Mouse (Mus musculus): ENCODE data around the gene Rtkn2. TPM values are rescaled to one million over a fixed set of nuclear protein-coding genes. Genes with fewer than 3 reads are reported as not detected.

Gene Rtkn2
- polyA plus RNA-seq, 1 experiment, result not detected

DNA sequence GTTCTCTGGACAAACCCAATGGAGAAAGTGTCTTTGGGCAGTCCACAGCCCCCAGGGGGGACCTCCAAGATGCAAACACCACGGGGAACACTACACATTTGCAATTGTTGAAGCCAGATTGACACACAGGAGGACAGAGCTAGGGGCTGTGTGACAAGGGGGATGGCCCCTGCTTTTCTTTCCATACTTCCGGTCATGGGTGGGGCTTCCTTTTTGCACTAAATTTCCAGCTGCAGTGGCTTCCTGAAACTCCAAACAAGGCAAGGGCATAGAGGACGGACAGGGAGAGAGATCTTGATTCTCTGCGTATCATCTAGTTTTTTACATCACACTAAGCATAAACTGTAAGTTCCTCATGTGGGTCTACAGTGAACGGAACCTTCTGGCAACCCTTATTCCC is 88.6 kb downstream of the Rtkn2 start:
- Histone ChIP-seq H3K27ac (replicated peaks; ENCODE audit: low read depth, low read length) (no peak overlapping the region; the same call in 1 of the 2 replicates), H3K4me3 (ENCODE audit: insufficient read depth, low read depth, low read length) (no peak overlapping the region), H3K4me1 (ENCODE audit: control insufficient read depth, insufficient read depth, insufficient read length, low read length) (peaks cover 5% of the 10 kb centered on the region)

GRCm38 (mm10) chr10:68068426-68068825 is 89.1 kb downstream of the Rtkn2 start:
- Histone ChIP-seq H3K4me3 (ENCODE audit: insufficient read depth, low read depth, low read length) (no peak overlapping the region), H3K4me1 (ENCODE audit: control insufficient read depth, insufficient read depth, insufficient read length, low read length) (peaks cover 4% of the 10 kb centered on the region), H3K27ac (replicated peaks; ENCODE audit: low read depth, low read length) (no peak overlapping the region; the same call in 1 of the 2 replicates)

DNA sequence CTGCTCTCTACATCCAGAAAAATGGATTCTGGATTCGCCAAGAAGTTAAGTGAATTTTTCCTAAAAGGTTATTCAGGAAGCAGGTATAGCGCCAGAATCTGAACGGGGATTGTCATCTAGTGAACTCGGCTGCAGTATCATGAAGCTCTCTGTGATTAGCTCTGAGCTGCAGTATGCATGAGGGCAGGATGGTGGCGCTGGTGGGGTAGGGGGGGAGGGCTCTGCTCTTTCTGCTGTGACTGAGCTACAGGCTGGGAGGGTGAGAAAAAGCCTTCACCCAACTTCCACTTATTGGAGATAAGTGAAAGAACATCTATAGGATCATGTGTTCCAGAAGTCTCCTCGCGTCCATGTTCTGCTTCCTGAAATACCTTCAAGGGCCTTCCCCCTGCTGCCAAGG is 91.7 kb downstream of the Rtkn2 start:
- H3K4me1 ChIP-seq (ENCODE audit: control insufficient read depth, insufficient read depth, insufficient read length, low read length), result no peaks in the 10 kb centered on the region; the same call in 1 of the 2 replicates
- no peak overlapping the region for H3K27ac ChIP-seq (replicated peaks; ENCODE audit: low read depth, low read length)
- no peak overlapping the region for H3K4me3 ChIP-seq (ENCODE audit: insufficient read depth, low read depth, low read length)

- H3K27ac ChIP-seq (replicated peaks; ENCODE audit: low read depth, low read length), result no peak overlapping the region
- H3K4me1 ChIP-seq (ENCODE audit: control insufficient read depth, insufficient read depth, insufficient read length, low read length), result no peaks in the 10 kb centered on the region; the same call in 1 of the 2 replicates
- H3K4me3 ChIP-seq (ENCODE audit: insufficient read depth, low read depth, low read length), result no peak overlapping the region
Observed at GRCm38 (mm10) chr10:68072626-68073025, 93.3 kb downstream of the Rtkn2 start.

GRCm38 (mm10) chr10:68074291-68074690 is 94.9 kb downstream of the Rtkn2 start:
- Histone ChIP-seq H3K4me3 (ENCODE audit: insufficient read depth, low read depth, low read length) (no peak overlapping the region), H3K27ac (replicated peaks; ENCODE audit: low read depth, low read length) (peak overlapping the region; percentile 31; the same call in 1 of the 2 replicates), H3K4me1 (ENCODE audit: control insufficient read depth, insufficient read depth, insufficient read length, low read length) (no peaks in the 10 kb centered on the region; the same call in 1 of the 2 replicates)

GRCm38 (mm10) chr10:68075181-68075580 is 95.8 kb downstream of the Rtkn2 start:
- no peak overlapping the region for H3K27ac ChIP-seq (replicated peaks; ENCODE audit: low read depth, low read length)
- H3K4me1 ChIP-seq (ENCODE audit: control insufficient read depth, insufficient read depth, insufficient read length, low read length), result peaks cover 4% of the 10 kb centered on the region; the same call in 1 of the 2 replicates
- H3K4me3 ChIP-seq (ENCODE audit: insufficient read depth, low read depth, low read length), result no peak overlapping the region

DNA sequence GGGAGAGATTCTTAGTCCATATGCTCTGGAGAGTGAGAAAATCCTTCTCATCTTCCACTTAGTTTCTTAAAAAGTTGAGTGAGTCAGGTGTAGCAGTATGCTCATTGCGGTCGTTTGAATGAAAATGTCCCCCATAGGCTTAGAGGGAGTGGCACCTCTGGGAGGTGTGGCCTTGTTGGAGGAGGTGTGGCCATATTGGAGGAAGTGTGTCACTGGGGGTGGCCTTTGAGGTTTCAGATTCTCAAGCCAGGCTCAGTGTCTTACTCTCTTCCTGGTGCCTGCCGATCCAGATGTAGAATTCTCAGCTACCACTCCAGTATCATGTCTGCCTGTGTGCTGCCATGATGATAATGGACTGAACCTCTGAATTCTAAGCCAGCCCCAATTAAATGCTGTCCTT is 99.3 kb downstream of the Rtkn2 start:
- Histone ChIP-seq H3K4me3 (ENCODE audit: insufficient read depth, low read depth, low read length) (no peak overlapping the region), H3K4me1 (ENCODE audit: control insufficient read depth, insufficient read depth, insufficient read length, low read length) (peaks cover 10% of the 10 kb centered on the region; the same call in 1 of the 2 replicates), H3K27ac (replicated peaks; ENCODE audit: low read depth, low read length) (no peak overlapping the region)

GRCm38 (mm10) chr10:68079910-68080670 is 100.7 kb downstream of the Rtkn2 start:
- Histone ChIP-seq H3K27ac (replicated peaks; ENCODE audit: low read depth, low read length) (peak overlapping the region; percentile 94), H3K4me1 (ENCODE audit: control insufficient read depth, insufficient read depth, insufficient read length, low read length) (peaks cover 10% of the 10 kb centered on the region; the same call in 1 of the 2 replicates), H3K4me3 (ENCODE audit: insufficient read depth, low read depth, low read length) (peak overlapping the region; percentile 4; the same call in 1 of the 2 replicates)

DNA sequence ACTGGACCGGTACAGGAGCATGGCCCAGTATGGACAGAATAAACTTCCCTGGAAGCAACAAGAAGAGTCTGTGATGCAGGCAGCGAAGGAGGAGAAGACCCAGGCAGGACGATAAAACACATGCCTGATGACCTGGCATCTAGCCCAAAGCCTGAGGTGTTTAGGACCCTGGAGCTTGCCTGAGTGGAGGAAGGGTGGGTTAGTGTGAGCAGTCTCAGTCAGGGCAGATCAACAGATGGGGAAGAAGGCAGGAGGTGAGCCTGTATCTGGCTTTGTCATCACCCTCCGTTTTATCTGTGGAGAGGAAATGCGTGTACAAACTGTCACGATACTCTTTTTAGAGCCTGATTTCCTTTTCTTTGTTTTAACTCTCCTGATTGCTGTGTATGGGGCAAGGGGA is 102.3 kb downstream of the Rtkn2 start:
- peak overlapping the region; percentile 34 for H3K4me3 ChIP-seq (ENCODE audit: insufficient read depth, low read depth, low read length)
- H3K27ac ChIP-seq (replicated peaks; ENCODE audit: low read depth, low read length), result peak overlapping the region; percentile 94
- H3K4me1 ChIP-seq (ENCODE audit: control insufficient read depth, insufficient read depth, insufficient read length, low read length), result peaks cover 10% of the 10 kb centered on the region; the same call in 1 of the 2 replicates

DNA sequence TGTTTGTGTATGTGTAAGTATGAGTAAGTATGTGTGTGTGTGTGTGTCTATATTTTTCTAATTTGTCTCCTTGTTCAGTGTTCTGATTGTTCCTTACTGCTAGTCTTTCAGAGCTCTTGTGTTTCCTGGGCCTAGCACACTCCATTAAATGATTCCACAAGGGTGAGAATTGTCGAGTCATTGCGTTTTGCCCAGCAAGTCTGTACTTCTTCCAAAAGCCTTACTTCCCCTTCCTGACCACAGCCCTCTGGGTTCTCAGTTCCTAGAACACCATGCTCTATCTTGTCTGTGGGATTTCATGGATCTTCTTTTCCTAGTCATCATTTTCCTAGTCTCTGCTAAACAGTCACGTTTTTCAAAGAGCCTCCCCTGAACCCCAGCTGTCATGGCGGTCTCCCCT is 106.2 kb downstream of the Rtkn2 start:
- no peak overlapping the region for H3K4me3 ChIP-seq (ENCODE audit: insufficient read depth, low read depth, low read length)
- peaks cover 6% of the 10 kb centered on the region; the same call in 1 of the 2 replicates for H3K4me1 ChIP-seq (ENCODE audit: control insufficient read depth, insufficient read depth, insufficient read length, low read length)
- H3K27ac ChIP-seq (replicated peaks; ENCODE audit: low read depth, low read length), result no peak overlapping the region

DNA sequence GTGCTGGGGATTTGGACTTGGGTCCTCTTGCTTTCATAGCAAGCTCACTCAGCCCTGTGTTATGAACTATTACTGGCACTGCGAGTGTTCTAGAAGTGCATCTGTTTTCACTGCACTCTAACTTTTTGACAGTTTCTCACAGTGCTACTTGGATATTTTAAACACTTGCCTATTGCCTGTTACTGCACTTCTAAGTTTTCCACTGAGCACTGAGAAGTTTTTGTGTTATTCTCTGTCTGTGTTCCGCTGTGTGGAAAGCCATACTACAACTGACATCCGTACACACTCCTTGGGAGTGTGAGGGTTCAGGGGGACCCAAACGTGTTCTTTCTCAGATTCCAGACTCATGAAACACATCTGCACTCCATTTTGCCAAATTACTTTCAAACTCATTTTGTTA is 107.6 kb downstream of the Rtkn2 start:
- H3K27ac ChIP-seq (replicated peaks; ENCODE audit: low read depth, low read length), result no peak overlapping the region
- H3K4me1 ChIP-seq (ENCODE audit: control insufficient read depth, insufficient read depth, insufficient read length, low read length), result peaks cover 18% of the 10 kb centered on the region
- no peak overlapping the region for H3K4me3 ChIP-seq (ENCODE audit: insufficient read depth, low read depth, low read length)

GRCm38 (mm10) chr10:68087722-68088121 is 108.4 kb downstream of the Rtkn2 start:
- H3K27ac ChIP-seq (replicated peaks; ENCODE audit: low read depth, low read length), result no peak overlapping the region
- no peak overlapping the region for H3K4me3 ChIP-seq (ENCODE audit: insufficient read depth, low read depth, low read length)
- H3K4me1 ChIP-seq (ENCODE audit: control insufficient read depth, insufficient read depth, insufficient read length, low read length), result peaks cover 20% of the 10 kb centered on the region

- Histone ChIP-seq H3K27ac (replicated peaks; ENCODE audit: low read depth, low read length) (peak overlapping the region; percentile 97), H3K4me3 (ENCODE audit: insufficient read depth, low read depth, low read length) (peak overlapping the region; percentile 19; the same call in 1 of the 2 replicates), H3K4me1 (ENCODE audit: control insufficient read depth, insufficient read depth, insufficient read length, low read length) (peaks cover 24% of the 10 kb centered on the region)
Observed at GRCm38 (mm10) chr10:68089435-68090196, 110.2 kb downstream of the Rtkn2 start.

GRCm38 (mm10) chr10:68090197-68090535 is 110.8 kb downstream of the Rtkn2 start:
- H3K27ac ChIP-seq (replicated peaks; ENCODE audit: low read depth, low read length), result peak overlapping the region; percentile 97
- H3K4me3 ChIP-seq (ENCODE audit: insufficient read depth, low read depth, low read length), result peak overlapping the region; percentile 19; the same call in 1 of the 2 replicates
- H3K4me1 ChIP-seq (ENCODE audit: control insufficient read depth, insufficient read depth, insufficient read length, low read length), result peaks cover 24% of the 10 kb centered on the region

- H3K4me1 ChIP-seq (ENCODE audit: control insufficient read depth, insufficient read depth, insufficient read length, low read length), result peaks cover 24% of the 10 kb centered on the region
- H3K27ac ChIP-seq (replicated peaks; ENCODE audit: low read depth, low read length), result peak overlapping the region; percentile 93
- no peak overlapping the region for H3K4me3 ChIP-seq (ENCODE audit: insufficient read depth, low read depth, low read length)
Observed at GRCm38 (mm10) chr10:68090544-68090943, 111.2 kb downstream of the Rtkn2 start.

All from brown adipose tissue, adult 24 weeks (tissue).